In the genomic region with DNA sequence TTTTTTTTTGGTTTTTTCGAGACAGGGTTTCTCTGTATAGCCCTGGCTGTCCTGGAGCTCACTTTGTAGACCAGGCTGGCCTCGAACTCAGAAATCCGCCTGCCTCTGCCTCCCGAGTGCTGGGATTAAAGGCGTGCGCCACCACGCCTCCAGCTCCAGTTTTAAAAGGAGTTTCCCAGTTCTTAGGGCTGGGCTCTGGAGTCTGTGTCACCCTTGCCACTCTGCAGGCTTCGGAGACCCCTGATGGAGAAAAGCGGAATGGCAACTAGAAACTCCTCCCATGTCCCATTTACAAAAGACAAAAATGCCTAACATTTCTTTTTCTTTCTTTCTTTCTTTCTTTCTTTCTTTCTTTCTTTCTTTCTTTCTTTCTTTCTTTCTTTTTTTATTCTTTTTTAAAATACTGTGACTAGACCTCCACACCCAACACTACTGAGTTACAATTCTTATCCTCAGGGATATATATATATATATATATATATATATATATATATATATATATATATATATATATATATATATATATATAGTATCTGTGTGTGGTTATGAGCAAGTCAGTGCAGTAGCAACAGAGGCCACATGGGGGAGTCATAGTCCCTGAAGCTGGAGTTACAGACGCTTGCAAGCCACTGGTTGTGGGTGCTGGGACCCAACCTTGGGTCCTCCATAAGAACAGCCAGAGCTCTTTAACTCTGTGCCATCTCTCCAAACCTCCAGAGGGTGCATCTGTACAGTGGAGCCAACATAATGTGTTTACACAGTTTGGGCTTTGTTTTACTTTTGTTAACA, we compare ENCODE assay signal across 8 mouse cellular contexts. TPM values are rescaled to one million over a fixed set of nuclear protein-coding genes. Genes with fewer than 3 reads are reported as not detected.
DNase-seq lines count a peak whose midpoint lies in the region; ATAC-seq and TF ChIP-seq lines count a peak whose summit lies in the region.
"Not testable (repeated sequence)": the region's sequence is repeated elsewhere in the genome, so short reads cannot be mapped to it uniquely, and the experiment has no call there.

No protein-coding gene starts in this region.

- H3K4me2 ChIP-seq in embryonic facial prominence, embryonic 11.5 days (ENCODE audit: low read depth, low read length); lung, embryonic 14.5 days: not testable (repeated sequence)

- peak; percentile 30 for TF ChIP-seq RAD21 in MEL (IDR thresholded peaks at IDR 0.05; ENCODE audit: low read depth, low read length)

- not testable (repeated sequence) for H3K9me3 ChIP-seq in MEL (replicated peaks; ENCODE audit: insufficient read depth, low read length); embryonic facial prominence, embryonic 11.5 days (replicated peaks; ENCODE audit: control insufficient read depth, low read length); lung, embryonic 14.5 days (ENCODE audit: low read depth, low read length)

- not testable (repeated sequence) for H3K36me3 ChIP-seq in MEL (ENCODE audit: control insufficient read depth in 1 of 2, insufficient read depth in 2 of 2, low read length in 2 of 2); embryonic facial prominence, embryonic 11.5 days (replicated peaks; ENCODE audit: control insufficient read depth, insufficient read depth, low read depth, low read length); lung, embryonic 14.5 days (ENCODE audit: insufficient read depth)

- ATAC-seq in embryonic facial prominence, embryonic 11.5 days (replicated peaks; ENCODE audit: insufficient number of reproducible peaks, low FRiP score, low TSS enrichment, low read depth); lung, embryonic 14.5 days (ENCODE audit: insufficient read depth): not testable (repeated sequence)

- intact Hi-C loops in heart, postnatal 10 days (cut with DNase I): not testable (repeated sequence)

- 45% methylated on average over 10 of the region's 10 CpGs for WGBS in embryonic facial prominence, embryonic 11.5 days
- 40% methylated on average over 9 of the region's 10 CpGs for WGBS in lung, embryonic 14.5 days

- DNase-seq in MEL (ENCODE audit: low read depth, low spot score): peak; percentile 81
- peak; percentile 83 for DNase-seq in brain, adult 2 months (ENCODE audit: low read depth, low spot score)
- DNase-seq in embryonic facial prominence, embryonic 11.5 days (ENCODE audit: low spot score): peak; percentile 89
- DNase-seq in heart, postnatal 10 days: peak; percentile 79 to 82
- DNase-seq in kidney, postnatal 14 days: peak; percentile 81
- peak; percentile 94 for DNase-seq in lung, embryonic 14.5 days
- DNase-seq in ovary, postnatal 14 days (ENCODE audit: low spot score): peak; percentile 53
- DNase-seq in urinary bladder, postnatal 14 days (ENCODE audit: low spot score): peak; percentile 67

- TF ChIP-seq CTCF in MEL (IDR thresholded peaks at IDR 0.05 in 2 of 3, conservative IDR thresholded peaks at IDR 0.05 in 1 of 3; ENCODE audit: control insufficient read depth in 1 of 3, insufficient read depth in 1 of 3, low read depth in 2 of 3, low read length in 3 of 3, poor library complexity in 1 of 3, severe bottlenecking in 1 of 3): peak; percentile 41 to 63 (median 56)
- peak; percentile 72 for TF ChIP-seq CTCF in lung, embryonic 14.5 days (IDR thresholded peaks at IDR 0.05; ENCODE audit: low read depth)

- H3K27me3 ChIP-seq in MEL (ENCODE audit: control insufficient read depth in 1 of 2, insufficient read depth in 2 of 2, low read length in 2 of 2); embryonic facial prominence, embryonic 11.5 days (ENCODE audit: control insufficient read depth, insufficient read depth, low read length); lung, embryonic 14.5 days (ENCODE audit: insufficient read depth, low read length): not testable (repeated sequence)

- not testable (repeated sequence) for H3K4me1 ChIP-seq in MEL (ENCODE audit: control insufficient read depth in 1 of 2, insufficient read depth in 2 of 2, low read length in 2 of 2); embryonic facial prominence, embryonic 11.5 days (ENCODE audit: control insufficient read depth, insufficient read depth, low read length); lung, embryonic 14.5 days (ENCODE audit: insufficient read depth)

- H3K4me3 ChIP-seq in MEL (ENCODE audit: control insufficient read depth in 1 of 2, insufficient read depth in 1 of 2, low read depth in 2 of 2, low read length in 2 of 2); embryonic facial prominence, embryonic 11.5 days (ENCODE audit: low read depth, low read length); lung, embryonic 14.5 days (ENCODE audit: low read depth, low read length): not testable (repeated sequence)

- not testable (repeated sequence) for H3K9ac ChIP-seq in MEL (ENCODE audit: control insufficient read depth, low read depth, low read length, poor library complexity, severe bottlenecking); embryonic facial prominence, embryonic 11.5 days (replicated peaks; ENCODE audit: low read length); lung, embryonic 14.5 days

- not testable (repeated sequence) for H3K27ac ChIP-seq in MEL (ENCODE audit: control insufficient read depth, low read depth, low read length); embryonic facial prominence, embryonic 11.5 days (replicated peaks; ENCODE audit: low read depth, low read length); lung, embryonic 14.5 days (ENCODE audit: low read depth)

- TF ChIP-seq POLR2A in MEL (IDR thresholded peaks at IDR 0.05; ENCODE audit: control insufficient read depth in 1 of 2, insufficient read depth in 1 of 2, low read depth in 1 of 2, low read length in 2 of 2, poor library complexity in 1 of 2): not testable (repeated sequence)

- H3K79me2 ChIP-seq in MEL (ENCODE audit: control insufficient read depth, insufficient read depth, low read length, poor library complexity): not testable (repeated sequence)

- not testable (repeated sequence) for TF ChIP-seq EP300 in MEL (IDR thresholded peaks at IDR 0.05; ENCODE audit: low read depth in 1 of 2, low read length in 2 of 2)

TF ChIP-seq in MEL, 35 proteins besides CTCF, POLR2A, EP300 and RAD21:
- TF ChIP-seq SMC3 (IDR thresholded peaks at IDR 0.05; ENCODE audit: low read depth, low read length): peak; percentile 42
- TF ChIP-seq ZNF384 (IDR thresholded peaks at IDR 0.05; ENCODE audit: low read depth, low read length): 0 out of 2 replicates have a peak, but pooled peaks have one; percentile 34
- peak; percentile 31; the same call in 1 of the 2 replicates for TF ChIP-seq ZC3H11A (IDR thresholded peaks at IDR 0.05; ENCODE audit: low read depth, low read length)

RNA-seq across cellular contexts. Expression of gene Ccdc194, which starts 6.3 kb away (rescaled TPM):
- not detected in 2 replicates for total RNA-seq in MEL (2012; rRNA removed)
- polyA plus RNA-seq in MEL (2012; ENCODE audit: insufficient read depth in 1 of 2, insufficient read length in 2 of 2, low read depth in 1 of 2, low replicate concordance in 2 of 2, missing spikeins in 1 of 2): not detected
- polyA plus RNA-seq in embryonic facial prominence, embryonic 11.5 days (2014; fragmentation: Nextera tagmentation; extraction: Ambion mirVana): 0.15 and 0.31 TPM in 2 replicates
- under 1 TPM in 1 of 2 experiments, not detected in 1; 0.17 TPM for total RNA-seq in heart, postnatal 10 days (2021)
- 1.0 TPM in 2 replicates for polyA plus RNA-seq in lung, embryonic 14.5 days (2014; fragmentation: Nextera tagmentation; extraction: Ambion mirVana)

RNA-seq across cellular contexts. Expression of gene Plvap, which starts 7.7 kb away (rescaled TPM):
- total RNA-seq in MEL (2012; rRNA removed): 8.2 and 11.7 TPM in 2 replicates
- polyA plus RNA-seq in MEL (2012; ENCODE audit: insufficient read depth in 1 of 2, insufficient read length in 2 of 2, low read depth in 1 of 2, low replicate concordance in 2 of 2, missing spikeins in 1 of 2): 10 to 100 TPM in 1 of 2 experiments, not detected in 1; 20.4 TPM
- polyA plus RNA-seq in embryonic facial prominence, embryonic 11.5 days (2014; fragmentation: Nextera tagmentation; extraction: Ambion mirVana): 48.8 and 50.3 TPM in 2 replicates
- 10 to 100 TPM; 21.8 to 22.0 TPM for total RNA-seq in heart, postnatal 10 days (2021)
- 123 and 135 TPM in 2 replicates for polyA plus RNA-seq in lung, embryonic 14.5 days (2014; fragmentation: Nextera tagmentation; extraction: Ambion mirVana)

RNA-seq across cellular contexts. Expression of gene Bst2, which starts 18.0 kb away (rescaled TPM):
- total RNA-seq in MEL (2012; rRNA removed): 41.1 and 49.9 TPM in 2 replicates
- 100 to 1,000 TPM in 1 of 2 experiments, not detected in 1; 125 TPM for polyA plus RNA-seq in MEL (2012; ENCODE audit: insufficient read depth in 1 of 2, insufficient read length in 2 of 2, low read depth in 1 of 2, low replicate concordance in 2 of 2, missing spikeins in 1 of 2)
- 3.5 and 4.3 TPM in 2 replicates for polyA plus RNA-seq in embryonic facial prominence, embryonic 11.5 days (2014; fragmentation: Nextera tagmentation; extraction: Ambion mirVana)
- 10 to 100 TPM; 13.0 to 13.5 TPM for total RNA-seq in heart, postnatal 10 days (2021)
- polyA plus RNA-seq in lung, embryonic 14.5 days (2014; fragmentation: Nextera tagmentation; extraction: Ambion mirVana): 15.0 and 16.6 TPM in 2 replicates

RNA-seq across cellular contexts. Expression of gene Mvb12a, which starts 23.5 kb away (rescaled TPM):
- 39.5 and 46.5 TPM in 2 replicates for total RNA-seq in MEL (2012; rRNA removed)
- polyA plus RNA-seq in MEL (2012; ENCODE audit: insufficient read depth in 1 of 2, insufficient read length in 2 of 2, low read depth in 1 of 2, low replicate concordance in 2 of 2, missing spikeins in 1 of 2): 10 to 100 TPM in 1 of 2 experiments, not detected in 1; 67.3 TPM
- 53.4 and 62.2 TPM in 2 replicates for polyA plus RNA-seq in embryonic facial prominence, embryonic 11.5 days (2014; fragmentation: Nextera tagmentation; extraction: Ambion mirVana)
- 10 to 100 TPM; 30.2 to 32.5 TPM for total RNA-seq in heart, postnatal 10 days (2021)
- 89.3 and 106 TPM in 2 replicates for polyA plus RNA-seq in lung, embryonic 14.5 days (2014; fragmentation: Nextera tagmentation; extraction: Ambion mirVana)

RNA-seq across cellular contexts. Expression of gene Gtpbp3, which starts 31.3 kb away (rescaled TPM):
- 45.5 and 49.4 TPM in 2 replicates for total RNA-seq in MEL (2012; rRNA removed)
- 10 to 100 TPM in 1 of 2 experiments, not detected in 1; 50.1 TPM for polyA plus RNA-seq in MEL (2012; ENCODE audit: insufficient read depth in 1 of 2, insufficient read length in 2 of 2, low read depth in 1 of 2, low replicate concordance in 2 of 2, missing spikeins in 1 of 2)
- 4.8 and 5.4 TPM in 2 replicates for polyA plus RNA-seq in embryonic facial prominence, embryonic 11.5 days (2014; fragmentation: Nextera tagmentation; extraction: Ambion mirVana)
- 10 to 100 TPM; 19.7 to 22.1 TPM for total RNA-seq in heart, postnatal 10 days (2021)
- 7.6 and 9.6 TPM in 2 replicates for polyA plus RNA-seq in lung, embryonic 14.5 days (2014; fragmentation: Nextera tagmentation; extraction: Ambion mirVana)
